Mouse (Mus musculus) hindbrain, embryonic 12.5 days (tissue): Measurements from ENCODE around the gene Med18. TPM values are rescaled to one million over a fixed set of nuclear protein-coding genes. Genes with fewer than 3 reads are reported as not detected.

ENCODE experiments used
- ATAC-seq: fragments of 200-750 bp; cut with Nextera tagmentation; 2 replicates; pipeline ENCODE4 v1.8.0; 2017; ENCODE audit warnings: moderate TSS enrichment; ENCODE audit not compliant: low FRiP score
- H3K27ac ChIP-seq: fragments of 300-500 bp; sonication (generic); 2 replicates; pipeline ENCODE4 v1.5.1; 2016; ENCODE audit warnings: mild to moderate bottlenecking
- H3K27me3 ChIP-seq: fragments of 300-500 bp; sonication (generic); 2 replicates; pipeline ENCODE4 v1.6.1; 2016; ENCODE audit warnings: mild to moderate bottlenecking
- H3K36me3 ChIP-seq: fragments of 300-500 bp; sonication (generic); 2 replicates; pipeline ENCODE4 v1.6.1; 2016; ENCODE audit warnings: mild to moderate bottlenecking
- H3K4me1 ChIP-seq: fragments of 300-500 bp; sonication (generic); 2 replicates; pipeline ENCODE4 v1.6.1; 2016
- H3K4me2 ChIP-seq: fragments of 300-500 bp; sonication (generic); replicated peaks from 2 replicates; pipeline ENCODE4 v1.6.1; 2016; ENCODE audit warnings: mild to moderate bottlenecking
- H3K4me3 ChIP-seq: fragments of 300-500 bp; sonication (generic); 2 replicates; pipeline ENCODE4 v1.5.1; 2016; ENCODE audit warnings: mild to moderate bottlenecking
- H3K9ac ChIP-seq: fragments of 300-500 bp; sonication (generic); 2 replicates; pipeline ENCODE4 v1.6.1; 2016; ENCODE audit warnings: mild to moderate bottlenecking, moderate library complexity
- H3K9me3 ChIP-seq: fragments of 300-500 bp; sonication (generic); replicated peaks from 2 replicates; pipeline ENCODE4 v1.6.1; 2016; ENCODE audit warnings: mild to moderate bottlenecking
- WGBS: fragments of 180-500 bp; shearing (Covaris S2); methylation state at CpG from one replicate; pipeline ENCODE4 v1.1.7; 2016; 5-methylcytosine and 5-hydroxymethylcytosine counted together
- polyA plus RNA-seq: library from polyadenylated mRNA; unstranded; fragments of >200 nt; fragmentation: Nextera tagmentation; extraction: Ambion mirVana; gene quantifications from 2 replicates; pipeline ENCODE4 v1.2.1, GENCODE M21; 2016

Gene Med18
- polyA plus RNA-seq, 1 experiment from 2014 or later = 18.9 TPM

- no peak overlapping the region for H3K9ac ChIP-seq
- 93% methylated on average over 4 of the region's 4 CpGs for WGBS
- no peak overlapping the region for H3K4me3 ChIP-seq
- no peak overlapping the region for H3K27ac ChIP-seq
- H3K4me1 ChIP-seq = no peaks in the 10 kb centered on the region
- 0 out of 2 replicates have a peak, but pooled peaks cover 9% of the 10 kb centered on the region for H3K36me3 ChIP-seq
- no peaks in the 10 kb centered on the region for H3K27me3 ChIP-seq
- no peaks in the 10 kb centered on the region for H3K9me3 ChIP-seq
- no peak for ATAC-seq
- H3K4me2 ChIP-seq = no peak overlapping the region
Observed at GRCm38 (mm10) chr4:132409587-132410229, 54.0 kb downstream of the Med18 start.

Other genes with a start within 250 kb of the Med18 start
- 41.3 and 43.3 TPM in 2 replicates for gene Gmeb1, start 202.3 kb downstream of the Med18 start, polyA plus RNA-seq
- 53.6 and 58.5 TPM in 2 replicates for gene Taf12, start 189.5 kb downstream of the Med18 start, polyA plus RNA-seq
- 0.96 and 1.5 TPM in 2 replicates for gene Rab42, start 160.5 kb downstream of the Med18 start, polyA plus RNA-seq
- gene Trnau1ap, start 134.4 kb downstream of the Med18 start, polyA plus RNA-seq = 80.1 and 80.6 TPM in 2 replicates
- gene Rcc1, start 110.3 kb downstream of the Med18 start, polyA plus RNA-seq = 65.8 and 67.5 TPM in 2 replicates
- 18.4 and 19.7 TPM in 2 replicates for gene Phactr4, start 41.4 kb downstream of the Med18 start, polyA plus RNA-seq
- gene Sesn2, start 46.6 kb upstream of the Med18 start, polyA plus RNA-seq = 11.1 and 12.1 TPM in 2 replicates
- gene Atpif1, start 69.7 kb upstream of the Med18 start, polyA plus RNA-seq = 1,136 and 1,234 TPM in 2 replicates
- 159 and 164 TPM in 2 replicates for gene Dnajc8, start 71.6 kb upstream of the Med18 start, polyA plus RNA-seq
- 0.34 and 0.76 TPM in 2 replicates for gene Ptafr, start 100.1 kb upstream of the Med18 start, polyA plus RNA-seq
- gene Eya3, start 175.1 kb upstream of the Med18 start, polyA plus RNA-seq = 25.1 and 29.0 TPM in 2 replicates